Mouse (Mus musculus) R1 (cell line): ENCODE measurements around the gene Rae1.
A peak's percentile ranks its signal among the peaks of the same experiment; 100 is the strongest.

Experiments
- DNase-seq: peaks from one replicate; pipeline ENCODE4 v3.0.0-alpha.2; 2018; ENCODE audit warnings: low read depth, low spot score

The Rae1 gene

DNA sequence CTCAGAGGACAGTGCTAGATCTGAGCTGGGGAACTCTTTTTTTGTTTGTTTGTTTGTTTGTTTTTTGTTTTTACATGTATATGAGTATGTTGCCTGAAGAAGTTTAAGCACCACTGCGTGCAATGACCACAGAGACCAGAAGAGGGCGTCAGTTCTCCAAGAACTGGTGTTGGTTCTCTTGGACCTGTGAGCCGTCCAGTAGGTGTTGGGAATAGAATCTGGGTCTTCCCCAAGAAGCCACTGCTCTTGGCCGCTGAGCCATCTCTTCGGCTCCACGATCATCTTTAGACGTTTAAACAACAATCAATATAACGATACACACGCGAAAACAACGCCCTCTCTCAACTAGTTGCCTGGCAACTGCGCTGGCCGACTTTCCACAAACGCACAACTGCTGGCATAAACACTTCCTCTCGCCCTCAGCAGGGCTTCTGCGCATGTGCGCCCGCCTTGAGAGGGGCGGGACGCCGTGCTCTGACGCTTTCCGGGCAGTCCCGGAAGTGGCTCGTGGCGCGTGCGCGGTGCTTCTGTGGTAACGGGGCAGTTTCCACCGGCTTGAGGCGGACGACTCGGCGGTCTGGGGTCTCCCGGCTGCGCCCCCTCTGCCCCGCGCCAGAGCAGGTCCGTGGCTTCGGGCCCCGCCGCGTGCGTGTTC, at the start of gene Rae1:
Gene Rae1, plus strand, starts transcription at position 488 of the 655 bp plus-strand sequence.
- DNase-seq: peak; percentile 98

DNA sequence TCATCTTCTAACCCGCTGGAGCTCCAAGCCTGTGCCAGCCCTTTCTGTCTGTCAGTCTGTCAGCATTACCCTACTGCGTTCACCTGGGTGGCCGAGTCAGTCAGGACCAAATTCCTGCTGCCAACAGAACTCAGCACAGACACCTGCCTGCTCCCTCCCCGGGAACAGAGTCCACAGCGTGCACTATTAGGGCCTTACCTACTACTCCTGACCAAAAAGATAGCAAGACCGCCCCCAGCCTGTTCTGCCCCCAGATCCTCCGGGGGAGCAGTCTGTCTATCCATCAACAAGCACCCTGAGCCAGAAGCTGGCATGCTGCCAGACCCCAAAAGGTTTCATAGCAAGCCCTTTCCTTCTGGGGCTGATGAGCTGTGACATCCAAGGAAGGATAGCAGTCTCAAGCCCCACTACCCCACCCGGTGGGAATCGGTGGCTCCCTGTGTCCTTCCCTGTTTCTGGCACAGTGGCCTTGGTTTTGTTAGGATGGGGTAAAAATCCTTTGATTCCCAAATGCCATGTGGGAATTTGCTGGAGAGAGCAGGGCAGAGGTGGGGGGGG, 49.7 kb upstream of the Rae1 start:
- DNase-seq: no peak

DNA sequence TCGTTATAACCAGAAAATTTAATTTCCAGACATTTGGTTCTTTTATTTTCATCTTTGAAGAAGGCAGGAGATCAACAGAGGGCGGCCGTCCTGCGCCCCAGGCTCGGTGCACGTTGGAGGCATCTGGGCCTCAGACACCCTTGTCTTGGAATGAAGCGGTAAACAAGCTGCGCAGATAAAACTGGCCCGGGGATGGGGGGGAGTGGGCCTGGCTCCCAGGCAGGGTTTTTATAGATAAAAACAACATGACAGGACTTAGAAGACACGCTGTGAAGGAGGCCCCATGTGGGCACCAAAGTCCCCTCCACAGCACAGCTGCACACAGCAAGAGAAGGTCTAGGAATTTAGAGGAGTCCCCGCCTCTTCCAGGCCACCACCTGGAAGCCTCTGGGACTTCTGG, 49.2 kb upstream of the Rae1 start:
- DNase-seq: no peak

- peak; percentile 77 for DNase-seq
Observed at GRCm38 (mm10) chr2:172951976-172952375, 47.9 kb upstream of the Rae1 start.

DNA sequence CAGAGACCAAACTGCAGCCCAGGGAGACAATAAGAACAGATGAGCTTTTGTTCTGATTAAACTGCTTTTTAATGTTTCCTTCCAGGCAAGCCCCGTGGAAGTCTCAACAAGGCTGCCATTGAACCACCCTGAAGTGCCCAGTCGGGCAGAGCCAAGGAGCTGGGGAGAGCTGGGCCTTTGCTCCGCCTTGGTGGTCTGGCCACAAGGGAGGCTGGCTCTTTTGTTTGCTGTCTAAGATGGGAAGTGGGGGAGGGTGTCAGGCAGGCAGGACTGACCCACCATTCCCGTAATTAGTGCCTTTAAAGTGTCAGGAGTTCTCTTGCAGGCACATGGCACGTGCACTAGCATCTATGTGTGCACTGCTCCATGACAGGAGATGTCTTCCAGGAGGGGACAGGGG, 41.3 kb upstream of the Rae1 start:
- no peak for DNase-seq

GRCm38 (mm10) chr2:172959006-172959768, 40.7 kb upstream of the Rae1 start:
- peak; percentile 30 for DNase-seq

GRCm38 (mm10) chr2:172960350-172960749, 39.6 kb upstream of the Rae1 start:
- DNase-seq: peak; percentile 63

DNA sequence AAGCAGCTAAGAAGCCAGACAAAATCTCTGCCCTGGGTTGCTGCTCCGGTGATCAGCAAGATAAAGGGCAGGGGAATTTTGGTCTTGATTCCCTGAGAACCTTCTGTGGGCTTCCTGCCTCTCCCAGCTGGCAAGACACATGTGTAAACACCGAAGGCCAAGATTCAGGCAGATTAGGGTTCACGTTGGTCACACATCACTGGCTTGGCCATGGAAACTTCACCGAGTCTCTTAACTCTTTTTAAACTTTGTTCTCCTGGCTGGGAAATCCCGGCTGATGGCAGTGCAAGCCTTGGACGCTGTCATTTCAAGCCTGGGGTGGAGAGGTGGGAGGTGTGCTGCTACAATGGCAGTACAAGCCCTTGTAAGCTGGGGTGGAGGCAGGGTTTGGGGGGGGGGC, 38.7 kb upstream of the Rae1 start:
- no peak for DNase-seq

DNA sequence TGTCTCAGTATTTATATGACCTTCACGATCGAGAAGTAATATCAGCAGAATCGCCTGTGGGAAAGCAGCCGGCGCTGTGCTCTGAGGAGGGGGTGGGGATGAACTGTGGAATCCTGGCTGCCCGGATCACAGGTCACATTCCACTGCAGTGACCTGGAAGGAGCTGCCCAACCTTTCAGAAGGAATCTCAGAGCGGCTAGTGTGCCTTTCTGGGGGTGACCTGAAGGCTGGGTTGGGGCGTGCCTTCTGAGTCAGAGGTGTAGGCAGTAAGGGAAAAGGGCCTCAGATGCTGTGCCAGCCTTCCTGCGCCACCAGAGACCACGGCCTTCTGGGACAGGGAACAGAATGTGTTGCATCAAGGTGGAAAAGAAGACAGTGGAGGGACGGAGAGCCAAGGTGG, 34.7 kb upstream of the Rae1 start:
- peak; percentile 31 for DNase-seq

DNA sequence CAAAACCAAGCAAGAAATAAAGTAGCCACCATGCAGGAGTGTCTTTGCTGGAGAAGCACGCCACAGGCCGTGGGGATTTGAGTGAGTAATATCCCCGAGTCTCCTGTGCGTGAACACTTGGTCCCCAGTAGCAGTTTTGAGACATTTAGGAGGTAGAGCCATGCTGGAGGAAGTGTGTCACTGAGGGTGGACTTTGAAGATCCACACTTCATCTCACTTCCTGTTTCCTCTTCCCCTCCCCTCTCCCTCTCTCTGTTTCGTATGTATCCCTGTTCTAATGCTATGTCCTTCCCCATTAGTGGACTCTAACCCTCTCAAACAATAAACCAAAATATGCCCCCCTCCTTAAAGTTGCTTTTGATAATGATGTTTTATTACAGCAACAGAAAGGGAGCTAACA, 33.4 kb upstream of the Rae1 start:
- DNase-seq: no peak

DNA sequence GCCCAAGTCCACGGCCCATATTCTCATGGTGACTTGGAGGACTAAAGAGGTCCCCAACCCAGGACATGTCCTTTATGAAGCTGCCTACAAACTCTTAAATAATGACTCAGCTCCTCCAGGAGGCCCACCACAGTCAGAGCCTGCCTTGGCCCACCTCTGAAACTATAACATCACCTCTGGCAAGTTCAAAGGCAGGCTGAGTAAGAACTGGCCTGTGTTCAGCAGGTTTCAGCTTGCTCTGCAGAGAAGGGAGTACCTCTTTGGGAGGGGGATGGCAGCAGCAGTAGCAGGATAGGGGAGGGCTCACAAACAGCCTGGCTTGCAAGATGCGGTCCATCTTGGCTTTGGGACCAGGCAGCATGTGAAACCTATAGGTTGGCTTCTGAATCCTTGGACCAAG, 28.1 kb upstream of the Rae1 start:
- no peak for DNase-seq

- DNase-seq: no peak
Observed at GRCm38 (mm10) chr2:172973806-172974565, 25.9 kb upstream of the Rae1 start.

DNA sequence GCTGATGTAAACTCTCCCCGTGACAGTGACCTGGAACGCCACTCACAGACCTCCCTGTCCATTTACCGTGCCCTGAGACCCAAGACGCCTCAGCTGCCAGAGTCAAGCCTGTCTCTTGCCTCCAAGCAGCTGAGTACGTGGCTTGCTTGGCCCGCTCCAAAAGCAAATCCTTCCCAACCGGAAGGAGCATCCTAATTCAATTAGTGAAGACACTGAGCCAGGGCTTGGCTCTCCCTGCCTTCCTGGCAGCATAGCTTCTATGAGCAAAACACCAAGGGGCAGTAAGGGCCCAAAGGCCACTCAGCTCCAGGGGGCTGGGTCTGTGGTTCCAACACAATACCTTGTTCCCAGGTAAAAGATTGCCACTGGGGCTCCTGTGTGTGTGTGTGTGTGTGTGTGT, 25.2 kb upstream of the Rae1 start:
- DNase-seq: no peak

DNA sequence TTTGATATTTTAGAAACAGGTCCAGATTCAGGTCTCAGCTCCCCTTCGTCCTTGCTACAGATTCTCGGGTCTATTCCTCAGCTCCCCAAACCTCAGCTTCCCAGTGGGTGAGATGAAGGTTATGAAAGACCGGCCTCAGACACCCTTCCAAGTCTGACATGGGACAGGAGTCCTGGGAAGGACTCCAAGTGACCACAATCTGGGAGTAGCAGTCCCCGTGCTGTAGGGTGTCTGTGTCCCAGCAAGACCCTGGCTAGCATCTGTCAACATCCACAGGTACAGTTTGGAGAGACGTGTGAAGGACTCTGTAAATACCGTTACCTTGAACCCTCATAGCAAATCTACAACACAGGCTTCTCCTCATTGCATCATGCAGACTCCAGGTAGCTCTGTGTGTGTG, 24.8 kb upstream of the Rae1 start:
- DNase-seq: no peak

- DNase-seq: peak; percentile 77
Observed at GRCm38 (mm10) chr2:172976661-172977238, 23.2 kb upstream of the Rae1 start.

DNA sequence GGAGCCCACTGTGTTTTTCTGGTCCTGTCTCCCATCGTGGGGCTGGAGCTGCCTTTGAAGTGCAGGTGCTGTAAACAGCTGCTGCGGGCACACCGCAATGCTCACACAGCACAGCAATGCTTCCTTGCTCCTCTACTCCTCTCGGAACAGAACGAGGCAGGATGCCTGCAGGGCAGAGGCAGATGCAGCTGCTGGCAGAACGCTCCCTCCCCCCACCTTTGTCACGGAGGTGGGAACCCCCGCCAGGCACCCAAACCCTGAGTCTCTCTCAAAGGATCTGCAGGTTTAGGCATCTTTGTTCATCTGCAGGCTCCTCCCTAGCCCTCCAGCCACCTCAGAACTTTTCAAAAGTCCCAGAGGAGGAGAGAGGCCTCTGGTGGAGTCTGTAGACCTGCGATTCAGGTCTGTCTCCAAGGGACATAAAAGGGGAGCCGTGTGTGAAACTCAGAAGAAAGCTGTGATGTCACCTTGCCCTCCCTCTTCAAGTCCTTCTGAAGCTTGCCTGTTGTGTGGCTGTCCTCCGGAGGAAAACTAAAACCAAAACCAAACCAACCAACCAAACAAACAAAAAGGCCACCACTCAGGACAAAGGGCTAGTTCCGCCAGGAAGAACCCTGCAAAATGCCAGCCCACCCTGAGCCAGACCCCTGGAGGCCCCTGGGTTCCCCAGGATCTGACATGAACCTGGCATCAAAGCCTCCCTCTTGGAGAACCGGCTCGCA, 22.3 kb upstream of the Rae1 start, which contains the start of gene Spo11:
Gene Spo11, plus strand, starts transcription at position 292 of the 722 bp plus-strand sequence.
- peak; percentile 65 for DNase-seq

- DNase-seq: no peak
Observed at GRCm38 (mm10) chr2:172978131-172978633, 21.7 kb upstream of the Rae1 start.

GRCm38 (mm10) chr2:172979666-172980345, 20.1 kb upstream of the Rae1 start:
- DNase-seq: peak; percentile 72

- no peak for DNase-seq
Observed at GRCm38 (mm10) chr2:172982776-172983561, 16.9 kb upstream of the Rae1 start.
